Mouse (Mus musculus): ENCODE data around the gene Golga1.

- TF ChIP-seq CTCF (IDR thresholded peaks at IDR 0.05; ENCODE audit: extremely low read depth, insufficient read depth, low read length): no peak
- no peak for TF ChIP-seq POLR2A (IDR thresholded peaks at IDR 0.05; ENCODE audit: extremely low read depth, insufficient read depth, low read length)
Measured at GRCm38 (mm10) chr2:38973223-38973622, 92.1 kb downstream of the Golga1 start.
